ENCODE assay signal across 13 mouse cellular contexts in the genomic region with DNA sequence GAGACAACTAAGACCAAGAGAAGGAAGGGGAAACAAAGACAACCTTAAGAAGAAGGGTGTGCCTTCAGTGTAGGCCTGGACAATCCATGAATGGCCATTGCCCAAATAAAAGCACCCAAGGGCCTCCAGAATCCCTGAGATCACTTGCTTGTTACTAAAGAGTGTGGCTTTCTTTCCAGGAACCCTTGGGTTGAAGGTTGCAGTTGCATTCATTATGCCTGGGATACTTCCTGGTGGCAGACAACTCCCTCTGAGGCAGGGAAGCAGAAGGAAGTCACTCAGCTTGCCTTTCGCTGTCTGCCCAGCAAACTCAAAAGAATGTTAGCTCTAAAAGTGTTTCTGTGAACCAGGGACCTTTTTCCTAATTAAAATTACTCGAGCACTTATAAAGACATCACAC.
A peak's percentile ranks its signal among the peaks of the same experiment; 100 is the strongest.
DNase-seq lines count a peak whose midpoint lies in the region; ATAC-seq and TF ChIP-seq lines count a peak whose summit lies in the region.
"Had no signal": no experiment of that assay in that cellular context is flagged by ENCODE, and none has a peak within 500 bp of the region (broad histone marks: within the 10 kb centered on the region; RNA-seq: fewer than 3 reads in every experiment).

No protein-coding gene starts in this region.

- WGBS in heart, embryonic 16.5 days, result 66% methylated on average over 2 of the region's 2 CpGs
- WGBS in hindbrain, embryonic 13.5 days, result 46% methylated on average over 2 of the region's 2 CpGs
- WGBS in midbrain, embryonic 16.5 days, result 48% methylated on average over 2 of the region's 2 CpGs

- no peak overlapping the region for H3K4me3 ChIP-seq in heart, embryonic 16.5 days (ENCODE audit: low read length)
- H3K4me3 ChIP-seq in cortical plate, adult 2 months (ENCODE audit: insufficient read depth, low read length), result no peak overlapping the region
- no peak overlapping the region for H3K4me3 ChIP-seq in hindbrain, embryonic 13.5 days
- H3K4me3 ChIP-seq in midbrain, embryonic 16.5 days (ENCODE audit: low read depth, low read length), result no peak overlapping the region
- H3K4me3 ChIP-seq: liver, embryonic 13.5 days had no signal

- ATAC-seq in heart, embryonic 16.5 days (replicated peaks; ENCODE audit: extremely low read depth, insufficient read depth, low FRiP score), result no peak
- ATAC-seq in hindbrain, embryonic 13.5 days (ENCODE audit: low FRiP score), result no peak
- ATAC-seq in midbrain, embryonic 16.5 days, result no peak

- no peaks in the 10 kb centered on the region for H3K27me3 ChIP-seq in heart, embryonic 16.5 days (ENCODE audit: control insufficient read depth, insufficient read depth, low read length)
- H3K27me3 ChIP-seq in hindbrain, embryonic 13.5 days, result no peaks in the 10 kb centered on the region
- H3K27me3 ChIP-seq in midbrain, embryonic 16.5 days (ENCODE audit: control insufficient read depth, insufficient read depth, low read depth, low read length), result no peaks in the 10 kb centered on the region
- H3K27me3 ChIP-seq: liver, embryonic 13.5 days had no signal

- DNase-seq in heart, adult 8-10 months (ENCODE audit: low spot score), result no peak
- DNase-seq in spleen, postnatal 36 days (ENCODE audit: low spot score in 2 of 2), result no peak
- DNase-seq in natural killer cell, adult 2 months (ENCODE audit: low spot score in 2 of 2), result no peak
- no peak for DNase-seq in Muller cell, postnatal 12 days (ENCODE audit: inconsistent ontology term)
- DNase-seq: embryo, embryonic 11 days; kidney, adult 2 months; liver, embryonic 13.5 days; lung, postnatal 36 days; right cerebral cortex, postnatal 25 days had no signal

- TF ChIP-seq CTCF in cortical plate, adult 2 months (IDR thresholded peaks at IDR 0.05; ENCODE audit: extremely low read depth, insufficient read depth, low read length), result no peak

- H3K36me3 ChIP-seq in heart, embryonic 16.5 days (ENCODE audit: control insufficient read depth, insufficient read depth), result peaks cover 28% of the 10 kb centered on the region
- peaks cover 37% of the 10 kb centered on the region for H3K36me3 ChIP-seq in hindbrain, embryonic 13.5 days
- peaks cover 8% of the 10 kb centered on the region; the same call in 1 of the 2 replicates for H3K36me3 ChIP-seq in midbrain, embryonic 16.5 days (ENCODE audit: control insufficient read depth, insufficient read depth, low read length)

- H3K4me1 ChIP-seq in heart, embryonic 16.5 days (ENCODE audit: control insufficient read depth, insufficient read depth, low read length), result peaks cover 30% of the 10 kb centered on the region
- H3K4me1 ChIP-seq in cortical plate, adult 2 months (ENCODE audit: control insufficient read depth, insufficient read depth, low read length), result peaks cover 6% of the 10 kb centered on the region
- peaks cover 25% of the 10 kb centered on the region for H3K4me1 ChIP-seq in hindbrain, embryonic 13.5 days (replicated peaks)
- H3K4me1 ChIP-seq in midbrain, embryonic 16.5 days (ENCODE audit: control insufficient read depth, insufficient read depth, low read length), result peaks cover 15% of the 10 kb centered on the region; the same call in 1 of the 2 replicates
- H3K4me1 ChIP-seq: liver, embryonic 13.5 days had no signal

- peak overlapping the region; percentile 30 for H3K9ac ChIP-seq in heart, embryonic 16.5 days (ENCODE audit: low read length)
- H3K9ac ChIP-seq in hindbrain, embryonic 13.5 days, result no peak overlapping the region
- no peak overlapping the region for H3K9ac ChIP-seq in midbrain, embryonic 16.5 days (ENCODE audit: low read depth, low read length)
- H3K9ac ChIP-seq: liver, embryonic 13.5 days had no signal

- no peak for TF ChIP-seq POLR2A in cortical plate, adult 2 months (IDR thresholded peaks at IDR 0.05; ENCODE audit: extremely low read depth, insufficient read depth, low read length)

- H3K9me3 ChIP-seq in heart, embryonic 16.5 days (replicated peaks; ENCODE audit: control insufficient read depth, low read length), result no peaks in the 10 kb centered on the region
- H3K9me3 ChIP-seq in hindbrain, embryonic 13.5 days, result no peaks in the 10 kb centered on the region
- H3K9me3 ChIP-seq in midbrain, embryonic 16.5 days (replicated peaks; ENCODE audit: control insufficient read depth, low read length, poor library complexity, severe bottlenecking), result no peaks in the 10 kb centered on the region
- H3K9me3 ChIP-seq: liver, embryonic 13.5 days had no signal

- H3K4me2 ChIP-seq in heart, embryonic 16.5 days (ENCODE audit: low read depth, low read length), result no peak overlapping the region
- H3K4me2 ChIP-seq in hindbrain, embryonic 13.5 days, result no peak overlapping the region
- no peak overlapping the region for H3K4me2 ChIP-seq in midbrain, embryonic 16.5 days (ENCODE audit: low read length)
- H3K4me2 ChIP-seq: liver, embryonic 13.5 days had no signal

- H3K27ac ChIP-seq in heart, embryonic 16.5 days (ENCODE audit: low read length), result peak overlapping the region; percentile 92
- H3K27ac ChIP-seq in cortical plate, adult 2 months (ENCODE audit: insufficient read depth, low read length), result peak overlapping the region; percentile 48
- peak overlapping the region; percentile 60; the same call in 1 of the 2 replicates for H3K27ac ChIP-seq in hindbrain, embryonic 13.5 days
- H3K27ac ChIP-seq in midbrain, embryonic 16.5 days (ENCODE audit: low read length), result peak overlapping the region; percentile 55
- H3K27ac ChIP-seq: liver, embryonic 13.5 days had no signal
